Mouse (Mus musculus) intestine, embryonic 16.5 days (tissue): Measurements from ENCODE around the gene Arhgef18. TPM values are rescaled to one million over a fixed set of nuclear protein-coding genes. Genes with fewer than 3 reads are reported as not detected.
A peak's percentile ranks its signal among the peaks of the same experiment; 100 is the strongest.

ENCODE experiments used
- ATAC-seq: fragments of 200-750 bp; cut with Nextera tagmentation; 2 replicates; pipeline ENCODE4 v1.8.0; 2017; ENCODE audit warnings: moderate TSS enrichment, moderate library complexity
- H3K27ac ChIP-seq: fragments of 300-500 bp; sonication (generic); 2 replicates; pipeline ENCODE4 v1.5.1; 2014; ENCODE audit warnings: mild to moderate bottlenecking, low read length
- H3K27me3 ChIP-seq: fragments of 300-500 bp; sonication (generic); replicated peaks from 2 replicates; pipeline ENCODE4 v1.6.1; 2014; ENCODE audit warnings: low read length, control low read depth, mixed read lengths; ENCODE audit not compliant: control insufficient read depth, insufficient read depth
- H3K36me3 ChIP-seq: fragments of 300-500 bp; sonication (generic); 2 replicates; pipeline ENCODE4 v1.6.1; 2014; ENCODE audit warnings: low read length, control low read depth; ENCODE audit not compliant: control insufficient read depth, insufficient read depth
- H3K4me1 ChIP-seq: fragments of 300-500 bp; sonication (generic); 2 replicates; pipeline ENCODE4 v1.6.1; 2014; ENCODE audit warnings: low read length, control low read depth, mixed read lengths; ENCODE audit not compliant: control insufficient read depth, insufficient read depth
- H3K4me2 ChIP-seq: fragments of 300-500 bp; sonication (generic); 2 replicates; pipeline ENCODE4 v1.6.1; 2014; ENCODE audit warnings: low read depth, low read length, control low read depth
- H3K4me3 ChIP-seq: fragments of 300-500 bp; sonication (generic); 2 replicates; pipeline ENCODE4 v1.5.1; 2014; ENCODE audit warnings: mild to moderate bottlenecking, low read length
- H3K9ac ChIP-seq: fragments of 300-500 bp; sonication (generic); 2 replicates; pipeline ENCODE4 v1.6.1; 2014; ENCODE audit warnings: low read depth, low read length
- H3K9me3 ChIP-seq: fragments of 300-500 bp; sonication (generic); 2 replicates; pipeline ENCODE4 v1.6.1; 2016; ENCODE audit warnings: low read length, control low read depth; ENCODE audit not compliant: control insufficient read depth
- WGBS: fragments of 180-500 bp; shearing (Covaris S2); extraction: QIAGEN DNeasy Blood & Tissue Kit; methylation state at CpG from one replicate; pipeline ENCODE4 v1.1.7; 2014; 5-methylcytosine and 5-hydroxymethylcytosine counted together
- polyA plus RNA-seq: library from polyadenylated mRNA; unstranded; fragments of >200 nt; fragmentation: Nextera tagmentation; extraction: Ambion mirVana; gene quantifications from 2 replicates; pipeline ENCODE4 v1.2.1, GENCODE M21; 2015

The Arhgef18 gene
- polyA plus RNA-seq, 1 experiment from 2014 or later = 8.4 TPM

GRCm38 (mm10) chr8:3389506-3389905 is 3.3 kb upstream of the Arhgef18 start:
- no peaks in the 10 kb centered on the region for H3K36me3 ChIP-seq
- H3K4me1 ChIP-seq = peaks cover 14% of the 10 kb centered on the region
- no peak overlapping the region for H3K4me2 ChIP-seq
- no peak overlapping the region for H3K9ac ChIP-seq
- no peaks in the 10 kb centered on the region for H3K9me3 ChIP-seq
- WGBS = 100% methylated on average over 1 of the region's 1 CpGs
- no peaks in the 10 kb centered on the region for H3K27me3 ChIP-seq
- H3K4me3 ChIP-seq = no peak overlapping the region
- H3K27ac ChIP-seq = no peak overlapping the region
- no peak for ATAC-seq

- Histone ChIP-seq H3K9ac (peak overlapping the region; percentile 86), H3K4me2 (peak overlapping the region; percentile 61), H3K27me3 (no peaks in the 10 kb centered on the region), H3K4me3 (peak overlapping the region; percentile 83), H3K9me3 (no peaks in the 10 kb centered on the region), H3K4me1 (peaks cover 18% of the 10 kb centered on the region), H3K36me3 (no peaks in the 10 kb centered on the region), H3K27ac (0 out of 2 replicates have a peak overlapping the region, but pooled peaks have one; percentile 5)
- WGBS = 40% methylated on average over 4 of the region's 4 CpGs
- ATAC-seq = peak; percentile 10
These were observed 513 bp upstream of the Arhgef18 start for GRCm38 (mm10) chr8:3392293-3392692.

- peak overlapping the region; percentile 32 for H3K4me2 ChIP-seq
- H3K27me3 ChIP-seq = no peaks in the 10 kb centered on the region
- peaks cover 15% of the 10 kb centered on the region for H3K4me1 ChIP-seq
- no peak overlapping the region for H3K27ac ChIP-seq
- no peak overlapping the region; the same call in 1 of the 2 replicates for H3K4me3 ChIP-seq
- no peak for ATAC-seq
- H3K36me3 ChIP-seq = no peaks in the 10 kb centered on the region
- WGBS = 24% methylated on average over 6 of the region's 6 CpGs
- H3K9ac ChIP-seq = no peak overlapping the region
- no peaks in the 10 kb centered on the region for H3K9me3 ChIP-seq
These were observed 1.8 kb downstream of the Arhgef18 start for GRCm38 (mm10) chr8:3394600-3394999.

- Histone ChIP-seq H3K9me3 (no peaks in the 10 kb centered on the region), H3K4me3 (no peak overlapping the region), H3K4me1 (peaks cover 15% of the 10 kb centered on the region), H3K9ac (no peak overlapping the region), H3K36me3 (no peaks in the 10 kb centered on the region), H3K4me2 (no peak overlapping the region), H3K27ac (no peak overlapping the region), H3K27me3 (no peaks in the 10 kb centered on the region)
- 24% methylated on average over 4 of the region's 4 CpGs for WGBS
- no peak for ATAC-seq
These were observed 2.4 kb downstream of the Arhgef18 start for GRCm38 (mm10) chr8:3395246-3395645.

- H3K9ac ChIP-seq = no peak overlapping the region
- H3K36me3 ChIP-seq = no peaks in the 10 kb centered on the region
- 92% methylated on average over 3 of the region's 3 CpGs for WGBS
- H3K9me3 ChIP-seq = no peaks in the 10 kb centered on the region
- H3K27ac ChIP-seq = no peak overlapping the region
- no peaks in the 10 kb centered on the region for H3K27me3 ChIP-seq
- no peak overlapping the region for H3K4me3 ChIP-seq
- peaks cover 11% of the 10 kb centered on the region for H3K4me1 ChIP-seq
- no peak overlapping the region for H3K4me2 ChIP-seq
- no peak for ATAC-seq
These were observed 4.8 kb downstream of the Arhgef18 start for GRCm38 (mm10) chr8:3397597-3397996.

GRCm38 (mm10) chr8:3400509-3400908 is 7.7 kb downstream of the Arhgef18 start:
- no peak overlapping the region for H3K4me2 ChIP-seq
- H3K4me1 ChIP-seq = no peaks in the 10 kb centered on the region
- H3K9ac ChIP-seq = no peak overlapping the region
- WGBS = 42% methylated on average over 2 of the region's 2 CpGs
- no peak for ATAC-seq
- H3K27me3 ChIP-seq = no peaks in the 10 kb centered on the region
- no peaks in the 10 kb centered on the region for H3K9me3 ChIP-seq
- no peak overlapping the region for H3K27ac ChIP-seq
- no peaks in the 10 kb centered on the region for H3K36me3 ChIP-seq
- H3K4me3 ChIP-seq = no peak overlapping the region

- no peaks in the 10 kb centered on the region for H3K36me3 ChIP-seq
- no peaks in the 10 kb centered on the region for H3K9me3 ChIP-seq
- H3K27ac ChIP-seq = no peak overlapping the region
- H3K4me2 ChIP-seq = no peak overlapping the region
- WGBS = 89% methylated on average over 3 of the region's 3 CpGs
- peaks cover 6% of the 10 kb centered on the region; the same call in 1 of the 2 replicates for H3K4me1 ChIP-seq
- ATAC-seq = no peak
- no peak overlapping the region for H3K4me3 ChIP-seq
- no peaks in the 10 kb centered on the region for H3K27me3 ChIP-seq
- no peak overlapping the region for H3K9ac ChIP-seq
These were observed 14.6 kb downstream of the Arhgef18 start for GRCm38 (mm10) chr8:3407417-3407816.

- WGBS = 81% methylated on average over 2 of the region's 2 CpGs
- no peak for ATAC-seq
- H3K27ac ChIP-seq = peak overlapping the region; percentile 47
These were observed 18.3 kb downstream of the Arhgef18 start for GRCm38 (mm10) chr8:3411085-3411484.

GRCm38 (mm10) chr8:3411901-3412301 is 19.1 kb downstream of the Arhgef18 start:
- H3K4me1 ChIP-seq = peaks cover 15% of the 10 kb centered on the region; the same call in 1 of the 2 replicates
- H3K9ac ChIP-seq = no peak overlapping the region
- H3K9me3 ChIP-seq = no peaks in the 10 kb centered on the region
- no peaks in the 10 kb centered on the region for H3K36me3 ChIP-seq
- peak; percentile 94 for ATAC-seq
- WGBS = 56% methylated on average over 7 of the region's 7 CpGs
- H3K27me3 ChIP-seq = no peaks in the 10 kb centered on the region
- H3K4me2 ChIP-seq = 0 out of 2 replicates have a peak overlapping the region, but pooled peaks have one; percentile 9
- H3K27ac ChIP-seq = peak overlapping the region; percentile 83
- H3K4me3 ChIP-seq = no peak overlapping the region

More at GRCm38 (mm10) chr8:3411085-3411484, 18.3 kb downstream of the Arhgef18 start:
- Histone ChIP-seq H3K9ac (no peak overlapping the region), H3K4me1 (peaks cover 14% of the 10 kb centered on the region; the same call in 1 of the 2 replicates), H3K9me3 (no peaks in the 10 kb centered on the region), H3K36me3 (no peaks in the 10 kb centered on the region), H3K4me2 (no peak overlapping the region), H3K27me3 (no peaks in the 10 kb centered on the region), H3K4me3 (no peak overlapping the region)

GRCm38 (mm10) chr8:3412816-3413215 is 20.0 kb downstream of the Arhgef18 start:
- H3K4me1 ChIP-seq = peaks cover 22% of the 10 kb centered on the region
- H3K4me2 ChIP-seq = no peak overlapping the region
- H3K27me3 ChIP-seq = no peaks in the 10 kb centered on the region
- peak overlapping the region; percentile 83; the same call in 1 of the 2 replicates for H3K27ac ChIP-seq
- H3K4me3 ChIP-seq = no peak overlapping the region
- no peaks in the 10 kb centered on the region for H3K9me3 ChIP-seq
- H3K9ac ChIP-seq = no peak overlapping the region
- no peak for ATAC-seq
- 92% methylated on average over 1 of the region's 1 CpGs for WGBS
- H3K36me3 ChIP-seq = no peaks in the 10 kb centered on the region
